Mouse (Mus musculus): ENCODE results near the gene Lrp6.

- no peak for TF ChIP-seq CTCF (IDR thresholded peaks at IDR 0.05; ENCODE audit: low read depth)
- TF ChIP-seq EP300 (IDR thresholded peaks at IDR 0.05; ENCODE audit: low read depth), result no peak
Measured at GRCm38 (mm10) chr6:134421921-134422320, 144.8 kb downstream of the Lrp6 start.
